Mouse (Mus musculus): Measurements from ENCODE around the gene Srrm4.

The Srrm4 gene

DNA sequence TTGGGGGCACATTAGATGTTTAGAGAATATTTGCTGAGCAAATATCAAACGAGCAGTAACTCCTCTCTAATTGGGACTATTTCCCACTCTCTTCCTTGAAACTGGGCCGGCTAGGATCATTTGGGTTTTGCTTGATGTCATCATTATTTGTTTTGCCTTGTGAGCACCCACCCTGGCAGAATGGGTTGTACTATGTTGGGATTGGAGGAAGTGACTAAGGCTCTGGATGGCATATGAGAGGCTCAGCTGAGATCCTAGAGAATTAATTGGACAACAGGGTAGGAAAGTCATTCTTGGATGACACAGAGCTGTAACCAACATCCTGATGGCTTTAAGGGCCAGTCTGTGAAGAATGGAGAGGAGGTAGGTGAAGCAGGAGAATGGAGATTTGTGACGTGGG is 185.1 kb downstream of the Srrm4 start:
- in situ Hi-C loops (cut with MboI, MseI) = no loop called here

DNA sequence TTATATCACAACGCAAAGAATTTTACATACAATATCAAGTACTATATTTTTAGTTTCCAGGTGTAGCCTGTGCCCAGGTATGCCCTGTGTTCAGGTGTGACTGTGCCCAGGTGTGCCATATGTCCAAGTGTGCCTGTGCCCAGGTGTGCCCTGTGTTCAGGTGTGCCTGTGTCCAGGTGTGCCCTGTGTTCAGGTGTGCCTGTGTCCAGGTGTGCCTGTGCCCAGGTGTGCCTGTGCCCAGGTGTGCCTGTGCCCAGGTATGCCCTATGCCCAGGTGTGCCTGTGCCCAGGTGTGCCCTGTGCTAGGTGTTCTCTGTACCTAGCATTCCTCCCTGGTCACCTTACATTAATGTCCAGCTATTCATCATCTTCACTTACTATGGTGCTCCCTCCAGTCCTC is 185.7 kb downstream of the Srrm4 start:
- in situ Hi-C loops (cut with MboI, MseI) = no loop called here

DNA sequence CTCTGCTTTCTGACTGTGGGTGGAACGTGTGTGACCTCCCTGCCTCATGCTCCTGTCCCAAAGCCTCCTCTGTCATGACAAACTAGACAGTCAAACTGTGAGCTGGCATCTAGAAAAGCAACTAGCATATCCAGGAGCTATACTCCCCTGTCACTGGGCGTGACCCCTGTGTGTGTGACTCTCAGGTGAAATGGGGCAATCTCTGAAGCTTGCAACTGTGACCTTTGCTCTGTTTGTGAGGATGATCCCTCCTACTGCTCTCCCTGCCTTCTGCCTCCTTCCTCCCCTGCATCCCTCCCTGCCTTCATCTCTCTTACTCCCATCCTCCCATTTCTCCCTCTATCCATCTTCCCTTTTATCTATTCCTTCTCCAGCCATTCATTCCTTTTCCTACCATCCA is 187.6 kb downstream of the Srrm4 start:
- in situ Hi-C loops (cut with MboI, MseI) = no loop called here

DNA sequence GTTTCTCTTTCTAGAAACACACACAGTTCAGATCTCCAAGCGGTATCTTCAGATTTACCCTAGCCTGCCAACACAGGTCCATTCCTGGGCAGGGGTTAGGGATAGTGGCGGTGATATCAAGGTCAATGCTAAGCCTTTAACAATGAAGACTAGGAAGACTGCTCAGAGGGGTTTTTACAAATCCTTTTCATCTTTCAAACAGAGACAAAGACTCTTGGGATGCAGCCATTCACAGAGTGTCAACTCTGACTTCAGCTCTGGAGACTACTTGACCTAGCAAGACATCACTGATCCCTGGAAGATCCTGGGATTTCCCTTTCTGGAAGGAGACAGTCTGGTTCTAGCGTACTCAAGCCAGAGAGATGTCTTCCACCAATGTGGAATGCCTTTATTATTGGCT is 190.8 kb downstream of the Srrm4 start:
- in situ Hi-C loops (cut with MboI, MseI) = no loop called here

DNA sequence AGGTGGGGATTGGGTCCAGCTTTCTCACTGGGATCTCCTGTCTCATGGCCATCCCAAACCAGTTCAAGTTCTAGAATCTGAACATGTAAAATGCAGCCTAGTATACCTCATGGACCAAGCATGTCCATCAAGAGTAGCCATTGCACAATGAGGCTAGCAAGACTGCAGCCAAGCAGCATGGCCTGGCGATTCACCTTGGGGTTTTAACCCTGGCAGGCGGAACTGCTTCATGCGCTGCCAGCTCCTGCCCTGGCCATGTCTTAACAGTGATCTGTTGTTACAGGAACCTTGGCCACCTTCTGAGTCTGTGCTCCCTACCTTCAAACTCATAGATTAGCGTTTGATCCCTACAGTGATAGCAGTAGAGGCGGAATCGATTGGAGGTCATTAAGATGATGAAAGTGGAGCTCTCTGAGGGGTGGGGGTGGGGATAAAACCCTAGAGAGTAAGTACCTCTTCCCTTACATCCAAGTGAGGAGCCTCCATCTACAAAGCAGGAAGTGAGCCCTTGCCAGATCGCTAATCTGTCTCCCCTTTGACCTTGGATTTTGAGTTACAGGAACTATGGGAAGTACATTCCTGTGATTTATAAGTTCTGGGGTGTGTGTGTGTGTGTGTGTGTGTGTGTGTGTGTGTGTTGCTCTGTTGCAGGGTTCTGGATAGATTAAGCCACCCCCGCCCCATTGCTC is 191.4 kb downstream of the Srrm4 start:
- in situ Hi-C loops (cut with MboI, MseI) = no loop called here

DNA sequence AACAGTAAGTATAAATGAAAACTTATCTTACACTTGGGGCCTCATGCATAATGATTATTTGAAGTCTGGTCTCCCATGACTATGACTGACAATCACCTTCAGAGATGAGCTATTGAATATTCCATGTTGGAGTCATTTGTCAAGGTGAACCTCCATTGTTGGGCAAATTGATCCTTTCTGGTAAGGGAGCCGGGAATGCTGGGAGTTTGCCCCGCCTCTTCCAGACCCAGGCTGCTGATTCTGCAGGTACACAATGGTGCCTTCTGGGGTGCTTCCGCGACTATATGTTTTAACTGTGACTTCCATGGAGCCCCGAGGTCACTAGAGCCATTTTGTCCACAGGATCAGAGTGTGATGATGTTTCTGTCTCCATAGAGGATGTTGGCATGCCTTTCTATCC is 195.5 kb downstream of the Srrm4 start:
- in situ Hi-C loops (cut with MboI, MseI) = no loop called here

DNA sequence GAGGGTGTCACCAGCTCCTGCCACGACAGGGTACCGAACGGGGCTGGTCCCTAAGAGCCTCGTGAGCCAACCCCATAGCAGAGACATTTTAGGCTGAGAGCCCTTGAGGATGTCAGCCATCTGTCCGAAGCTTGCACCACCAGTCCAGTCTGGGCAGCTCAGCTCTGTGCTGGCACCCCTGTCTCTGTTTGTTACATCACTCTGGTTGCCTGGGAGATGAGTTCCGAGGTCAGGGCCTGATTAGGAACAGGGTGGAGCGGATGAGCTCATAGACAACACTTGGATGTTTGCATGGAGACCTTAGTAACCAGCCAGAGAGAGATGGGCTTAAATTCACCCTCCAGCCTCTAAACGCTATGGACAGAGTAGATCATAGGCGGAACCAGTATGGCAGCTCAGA is 199.0 kb downstream of the Srrm4 start:
- in situ Hi-C loops (cut with MboI, MseI) = no loop called here

DNA sequence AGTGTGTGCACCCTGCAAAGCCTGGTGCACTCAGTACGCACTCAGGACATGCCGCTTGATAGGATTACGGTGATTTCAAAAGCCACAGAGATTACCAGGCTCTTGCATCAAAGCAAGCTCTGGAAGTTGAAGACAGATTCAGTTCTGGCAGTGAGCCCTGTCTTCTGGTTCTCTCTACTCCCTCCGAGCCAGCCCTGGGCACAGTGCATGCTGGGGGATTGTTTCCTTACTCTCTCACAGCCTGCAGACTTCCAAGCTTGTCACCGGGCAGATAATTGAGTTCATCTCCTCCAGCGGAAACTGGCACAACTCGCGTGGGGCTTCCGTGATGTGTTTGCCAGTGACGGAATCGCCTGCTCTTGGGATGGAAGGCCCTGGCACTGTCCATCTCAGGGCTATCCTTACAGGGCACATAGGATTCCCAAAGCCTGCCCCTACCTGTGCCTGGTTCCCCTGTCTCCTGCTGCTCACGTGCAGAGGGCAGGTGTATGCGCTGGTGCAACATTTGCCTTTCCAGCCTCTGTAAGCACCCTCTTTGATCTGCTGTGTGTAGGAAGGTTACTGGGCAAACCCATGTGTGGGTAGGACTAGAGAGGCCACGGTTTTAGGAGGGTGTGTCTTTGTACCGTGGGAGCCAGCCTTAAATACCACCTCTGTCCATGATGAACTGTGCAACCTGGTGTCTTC is 201.6 kb downstream of the Srrm4 start:
- in situ Hi-C loops (cut with MboI, MseI) = no loop called here

DNA sequence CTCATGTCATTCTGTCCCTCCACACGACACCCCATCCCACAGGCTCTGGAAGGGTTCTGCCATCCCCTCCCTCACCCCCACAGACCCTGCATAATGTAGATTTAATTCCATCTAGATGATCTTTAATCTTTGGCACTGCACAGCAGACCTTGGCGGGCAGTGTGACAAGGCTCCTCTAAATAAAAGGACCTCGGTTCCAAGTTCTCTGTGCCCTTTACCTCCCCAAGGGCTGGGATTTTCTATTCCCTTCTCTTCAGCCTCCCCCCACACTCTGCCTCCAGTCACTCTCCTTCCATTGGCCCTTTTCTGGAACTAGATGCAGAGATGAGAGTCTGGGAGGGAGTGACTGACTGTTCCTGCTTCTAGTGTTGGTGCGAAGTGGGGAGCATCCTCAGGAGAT is 202.3 kb downstream of the Srrm4 start:
- in situ Hi-C loops (cut with MboI, MseI) = no loop called here
